Mouse (Mus musculus) frontal cortex, postnatal 36 days (tissue): ENCODE measurements at regions not wholly inside any gene's neighbourhood (a gene's known extent, or its start where the extent isn't known, plus 50 kb on each side); places are given as distances from the start of the nearest gene placed in this dataset.

Experiments used
- DNase-seq, 2 experiments: peaks; one replicate each; pipeline ENCODE4 v3.0.0; 2022; ENCODE audit warnings: low spot score in 2 of 2

- no peak for DNase-seq
These were observed 71.9 kb upstream of the Mpdz start for GRCm38 (mm10) chr4:81514547-81514946.

GRCm38 (mm10) chr4:81512396-81512795 is 69.8 kb upstream of the Mpdz start:
- DNase-seq, result no peak

DNA sequence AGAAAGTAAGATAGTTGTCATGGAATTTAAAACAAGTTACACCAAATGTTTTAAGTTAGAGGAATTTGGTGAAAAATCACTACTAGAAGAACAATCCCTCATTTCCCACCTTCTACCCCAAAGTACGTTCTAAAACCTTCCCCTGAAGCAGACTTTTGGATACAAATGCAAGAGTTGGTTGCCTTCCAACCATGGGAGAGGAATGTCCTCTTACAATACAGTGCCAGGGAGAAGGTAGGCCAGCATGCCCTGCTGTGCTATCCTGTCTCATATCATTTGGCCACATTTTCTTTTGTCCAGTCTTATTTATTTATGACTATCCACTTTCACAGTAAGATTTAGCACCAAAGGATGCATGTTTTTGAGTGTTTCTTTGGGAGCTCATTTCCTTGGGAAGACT is 66.2 kb upstream of the Mpdz start:
- no peak for DNase-seq

- no peak for DNase-seq
These were observed 64.2 kb upstream of the Mpdz start for GRCm38 (mm10) chr4:81506841-81507240.

DNA sequence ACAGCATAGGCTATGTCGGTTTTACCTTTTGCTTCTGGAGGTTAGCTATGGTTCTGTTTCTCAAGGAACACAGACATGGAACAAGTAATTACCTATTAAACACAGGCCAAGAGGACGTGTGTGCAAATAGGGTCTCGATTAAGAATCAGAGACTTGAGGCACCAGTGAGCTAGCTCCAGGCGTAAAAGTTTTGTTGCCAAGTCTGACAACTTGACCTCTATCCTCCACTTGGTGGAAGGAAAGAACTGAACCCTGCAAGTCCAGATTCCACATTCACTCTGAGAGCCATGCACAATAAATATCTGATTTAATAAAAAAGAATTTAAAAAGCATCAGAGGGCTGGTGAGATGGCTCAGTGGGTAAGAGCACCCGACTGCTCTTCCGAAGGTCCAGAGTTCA is 63.7 kb upstream of the Mpdz start:
- DNase-seq, result no peak

DNA sequence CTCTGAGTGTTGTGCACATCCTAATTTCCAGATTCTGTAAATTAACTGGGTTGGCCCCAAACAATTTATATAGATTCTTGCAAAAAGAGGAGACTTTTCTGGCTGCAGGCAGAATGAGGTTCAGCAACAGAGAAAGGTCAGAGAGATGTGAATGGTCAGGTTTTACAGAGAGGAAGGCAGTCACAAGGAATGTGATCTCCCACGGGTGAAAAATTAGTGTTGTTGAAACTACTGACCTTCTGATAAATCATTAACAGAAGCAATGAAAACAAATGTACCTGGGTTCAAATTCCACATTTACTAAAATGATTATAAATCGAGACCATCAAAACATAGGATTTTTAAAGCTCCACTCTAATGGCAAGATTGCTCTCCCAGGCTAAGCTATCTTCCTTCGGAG is 62.5 kb upstream of the Mpdz start:
- no peak for DNase-seq

GRCm38 (mm10) chr4:81503941-81504340 is 61.3 kb upstream of the Mpdz start:
- no peak for DNase-seq

GRCm38 (mm10) chr4:81501802-81502201 is 59.2 kb upstream of the Mpdz start:
- no peak for DNase-seq

DNA sequence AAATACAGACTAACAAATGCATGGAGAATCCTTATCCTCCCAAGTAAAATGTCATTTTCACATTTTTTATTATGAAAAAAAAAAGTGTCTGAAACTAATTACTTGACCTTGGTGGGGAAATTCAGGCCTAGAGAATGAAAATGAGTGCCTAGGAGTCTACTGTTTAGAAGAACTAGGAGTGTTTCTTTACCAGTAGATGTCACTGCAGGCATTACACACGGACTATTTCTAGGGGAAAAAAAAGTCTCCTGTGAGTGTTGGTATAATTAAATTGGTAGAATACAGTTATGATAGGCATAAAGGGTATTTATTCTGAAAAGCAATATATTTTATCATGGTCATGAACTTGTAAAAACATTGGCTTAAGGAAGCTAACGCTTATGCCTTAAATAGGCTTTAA is 55.5 kb upstream of the Mpdz start:
- DNase-seq, result no peak

DNA sequence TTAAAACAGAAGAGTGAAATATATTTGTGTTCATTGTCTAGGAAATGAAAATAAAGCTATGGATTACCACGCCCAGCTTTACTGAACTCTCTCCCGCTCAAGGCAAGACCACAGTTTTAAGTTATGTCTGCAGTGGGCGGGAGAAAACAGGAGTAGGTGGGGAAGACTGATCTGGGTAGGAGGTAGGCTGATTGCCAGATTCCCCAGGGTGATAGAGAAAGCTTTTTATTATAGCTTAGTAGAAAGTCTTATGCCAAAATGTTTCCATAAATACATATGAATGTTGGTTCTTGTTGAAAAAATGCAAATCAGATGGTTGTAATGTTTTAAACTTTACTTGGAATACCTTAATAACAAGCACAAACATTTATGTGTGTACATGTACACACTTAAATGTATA is 50.2 kb upstream of the Mpdz start:
- no peak for DNase-seq
